Mouse (Mus musculus) spleen, adult 10 weeks (tissue): ENCODE data around the gene Parp8. TPM values are rescaled to one million over a fixed set of nuclear protein-coding genes. Genes with fewer than 3 reads are reported as not detected.

Experiments used
- polyA plus RNA-seq: library from polyadenylated mRNA; stranded (reverse); fragments of 350-450 nt; fragmentation: Illumina TruSeq; extraction: RNeasy Lipid Tissue Mini Kit (QIAGEN cat#74804); gene quantifications from one replicate; pipeline ENCODE4 v1.2.3, GENCODE M21; 2015; ENCODE audit warnings: low replicate concordance; ENCODE audit not compliant: insufficient read depth

The Parp8 gene
- 60.3 TPM for polyA plus RNA-seq

DNA sequence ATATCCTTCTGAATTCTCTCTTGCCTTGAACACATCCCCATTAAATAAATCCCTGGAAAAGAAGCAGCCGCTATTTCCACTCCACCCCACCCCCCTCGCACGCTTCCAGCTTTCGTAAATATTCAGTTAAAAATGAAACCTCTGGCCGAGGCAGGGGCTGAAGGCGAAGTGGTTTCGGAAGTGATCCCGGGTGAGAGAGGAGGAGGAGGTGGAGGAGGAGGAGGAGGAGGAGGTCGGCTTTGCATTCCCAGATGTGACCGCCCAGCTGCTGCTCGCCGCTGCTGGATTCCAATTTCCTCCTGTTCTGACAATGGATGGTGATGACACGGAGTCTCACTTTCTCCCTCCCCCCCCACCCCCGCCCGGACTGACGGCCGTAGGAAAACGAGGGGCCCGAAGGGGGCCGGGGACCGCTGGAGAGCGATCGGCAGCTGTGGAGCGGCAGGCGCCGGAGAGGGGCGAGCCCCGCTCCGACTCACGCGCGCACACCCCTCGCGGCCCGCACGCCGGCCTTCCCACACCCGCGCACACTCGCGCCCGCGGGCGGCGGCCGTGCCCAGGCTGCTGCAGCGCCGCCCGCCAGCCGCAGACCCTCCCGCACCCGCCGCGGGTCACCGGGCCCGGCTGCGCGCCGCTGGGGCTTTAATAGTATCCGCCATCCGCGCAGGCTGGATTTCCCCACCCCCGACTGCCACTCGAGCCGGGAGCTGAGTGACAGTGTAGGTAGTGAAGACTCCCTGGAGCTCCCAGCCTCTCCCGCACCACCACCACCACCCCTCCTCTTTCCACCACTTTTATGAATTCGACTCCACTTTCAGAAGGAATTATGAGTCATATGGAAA is at the start of gene Parp8:
Parp8 (minus strand) TSS at position 312 of the 842 bp plus-strand sequence.

Other genes with a start within 250 kb of the Parp8 start
- gene Emb, start 183.0 kb upstream of the Parp8 start, polyA plus RNA-seq, result 63.7 TPM
- 0.40 TPM for gene Gm17509, start 195.5 kb upstream of the Parp8 start, polyA plus RNA-seq